Mouse (Mus musculus): ENCODE data around the gene Nhlrc2. TPM values are rescaled to one million over a fixed set of nuclear protein-coding genes. Genes with fewer than 3 reads are reported as not detected.

The Nhlrc2 gene
- polyA plus RNA-seq, 1 experiment, result 6.9 TPM

GRCm38 (mm10) chr19:56566041-56566440 is 18.0 kb downstream of the Nhlrc2 start:
- no peak for TF ChIP-seq MAX (IDR thresholded peaks at IDR 0.05; ENCODE audit: low read depth)
- TF ChIP-seq POLR2AphosphoS2 (IDR thresholded peaks at IDR 0.05; ENCODE audit: insufficient read length, low read depth), result no peak
- TF ChIP-seq REST (IDR thresholded peaks at IDR 0.05; ENCODE audit: insufficient read depth, insufficient read length), result no peak
- no peak for TF ChIP-seq TCF3 (IDR thresholded peaks at IDR 0.05; ENCODE audit: insufficient read length, low read depth)
- peaks cover 33% of the 10 kb centered on the region for H3K79me2 ChIP-seq (ENCODE audit: control insufficient read depth, insufficient read depth)
- no peak overlapping the region for H3K4me3 ChIP-seq
- no peak overlapping the region for H3ac ChIP-seq (ENCODE audit: control insufficient read depth, insufficient read length)
- H3K4me2 ChIP-seq (ENCODE audit: low read depth), result no peak overlapping the region
- no peaks in the 10 kb centered on the region for H3K36me3 ChIP-seq (ENCODE audit: control insufficient read depth, insufficient read depth)
- H3K27me3 ChIP-seq (ENCODE audit: control insufficient read depth, insufficient read depth, insufficient read length), result no peaks in the 10 kb centered on the region

- Histone ChIP-seq H3K36me3 (ENCODE audit: control insufficient read depth, insufficient read depth) (no peaks in the 10 kb centered on the region), H3K27me3 (ENCODE audit: control insufficient read depth, insufficient read depth, insufficient read length) (no peaks in the 10 kb centered on the region)
- no peak for TF ChIP-seq POLR2A (IDR thresholded peaks at IDR 0.05; ENCODE audit: insufficient read length, low read depth)
- TF ChIP-seq USF1 (IDR thresholded peaks at IDR 0.05; ENCODE audit: low read depth), result no peak
- no peak for TF ChIP-seq MYOG (IDR thresholded peaks at IDR 0.05; ENCODE audit: control insufficient read depth in 1 of 3, insufficient read depth in 1 of 3, insufficient read length in 2 of 3, low read depth in 2 of 3)
- no peak for TF ChIP-seq POLR2AphosphoS2 (IDR thresholded peaks at IDR 0.05; ENCODE audit: insufficient read length, low read depth)
- no peak for TF ChIP-seq CEBPB (IDR thresholded peaks at IDR 0.05; ENCODE audit: insufficient read depth, poor library complexity, severe bottlenecking)
- TF ChIP-seq SRF (IDR thresholded peaks at IDR 0.05; ENCODE audit: control insufficient read depth, insufficient read length, low read depth), result no peak
- TF ChIP-seq E2F4 (IDR thresholded peaks at IDR 0.05; ENCODE audit: insufficient read depth), result no peak
- no peak for TF ChIP-seq MAX (IDR thresholded peaks at IDR 0.05; ENCODE audit: low read depth)
- TF ChIP-seq REST (IDR thresholded peaks at IDR 0.05; ENCODE audit: insufficient read depth, insufficient read length), result no peak
- no peak for TF ChIP-seq MYOD1 (IDR thresholded peaks at IDR 0.05; ENCODE audit: control insufficient read depth in 1 of 3, insufficient read length in 2 of 3, low read depth in 2 of 3)
- no peak for TF ChIP-seq TCF12 (IDR thresholded peaks at IDR 0.05; ENCODE audit: insufficient read depth, poor library complexity, severe bottlenecking)
- TF ChIP-seq TCF3 (IDR thresholded peaks at IDR 0.05; ENCODE audit: insufficient read length, low read depth), result no peak
These were observed 18.9 kb downstream of the Nhlrc2 start for GRCm38 (mm10) chr19:56566940-56567339.

GRCm38 (mm10) chr19:56570781-56571180 is 22.7 kb downstream of the Nhlrc2 start:
- TF ChIP-seq E2F4 (IDR thresholded peaks at IDR 0.05; ENCODE audit: insufficient read depth), result no peak
- TF ChIP-seq POLR2A (IDR thresholded peaks at IDR 0.05; ENCODE audit: insufficient read length, low read depth), result no peak
- TF ChIP-seq USF1 (IDR thresholded peaks at IDR 0.05; ENCODE audit: low read depth), result no peak
- TF ChIP-seq MYOG (IDR thresholded peaks at IDR 0.05; ENCODE audit: control insufficient read depth in 1 of 3, insufficient read depth in 1 of 3, insufficient read length in 2 of 3, low read depth in 2 of 3), result no peak
- TF ChIP-seq MYOD1 (IDR thresholded peaks at IDR 0.05; ENCODE audit: control insufficient read depth in 1 of 3, insufficient read length in 2 of 3, low read depth in 2 of 3), result no peak
- TF ChIP-seq TCF3 (IDR thresholded peaks at IDR 0.05; ENCODE audit: insufficient read length, low read depth), result no peak
- no peak for TF ChIP-seq CEBPB (IDR thresholded peaks at IDR 0.05; ENCODE audit: insufficient read depth, poor library complexity, severe bottlenecking)
- TF ChIP-seq REST (IDR thresholded peaks at IDR 0.05; ENCODE audit: insufficient read depth, insufficient read length), result no peak
- TF ChIP-seq POLR2AphosphoS2 (IDR thresholded peaks at IDR 0.05; ENCODE audit: insufficient read length, low read depth), result no peak
- TF ChIP-seq MAX (IDR thresholded peaks at IDR 0.05; ENCODE audit: low read depth), result no peak
- no peak for TF ChIP-seq SRF (IDR thresholded peaks at IDR 0.05; ENCODE audit: control insufficient read depth, insufficient read length, low read depth)
- Histone ChIP-seq H3K79me2 (ENCODE audit: control insufficient read depth, insufficient read depth) (peaks cover 37% of the 10 kb centered on the region), H3K4me3 (no peak overlapping the region), H3K36me3 (ENCODE audit: control insufficient read depth, insufficient read depth) (peaks cover 9% of the 10 kb centered on the region), H3K27me3 (ENCODE audit: control insufficient read depth, insufficient read depth, insufficient read length) (no peaks in the 10 kb centered on the region), H3K4me2 (ENCODE audit: low read depth) (no peak overlapping the region), H3ac (ENCODE audit: control insufficient read depth, insufficient read length) (no peak overlapping the region)

More at GRCm38 (mm10) chr19:56566940-56567339, 18.9 kb downstream of the Nhlrc2 start:
- H3ac ChIP-seq (ENCODE audit: control insufficient read depth, insufficient read length), result no peak overlapping the region
- no peak overlapping the region for H3K4me3 ChIP-seq
- no peak overlapping the region for H3K4me2 ChIP-seq (ENCODE audit: low read depth)
- peaks cover 32% of the 10 kb centered on the region for H3K79me2 ChIP-seq (ENCODE audit: control insufficient read depth, insufficient read depth)

- no peaks in the 10 kb centered on the region for H3K27me3 ChIP-seq (ENCODE audit: control insufficient read depth, insufficient read depth, insufficient read length)
- H3ac ChIP-seq (ENCODE audit: control insufficient read depth, insufficient read length), result no peak overlapping the region
- peaks cover 33% of the 10 kb centered on the region for H3K79me2 ChIP-seq (ENCODE audit: control insufficient read depth, insufficient read depth)
- TF ChIP-seq MAX (IDR thresholded peaks at IDR 0.05; ENCODE audit: low read depth), result no peak
- no peak for TF ChIP-seq E2F4 (IDR thresholded peaks at IDR 0.05; ENCODE audit: insufficient read depth)
- TF ChIP-seq POLR2A (IDR thresholded peaks at IDR 0.05; ENCODE audit: insufficient read length, low read depth), result no peak
- TF ChIP-seq MYOG (IDR thresholded peaks at IDR 0.05; ENCODE audit: control insufficient read depth in 1 of 3, insufficient read depth in 1 of 3, insufficient read length in 2 of 3, low read depth in 2 of 3), result no peak
- TF ChIP-seq TCF12 (IDR thresholded peaks at IDR 0.05; ENCODE audit: insufficient read depth, poor library complexity, severe bottlenecking), result no peak
- no peak overlapping the region for H3K4me3 ChIP-seq
- H3K4me2 ChIP-seq (ENCODE audit: low read depth), result no peak overlapping the region
- H3K36me3 ChIP-seq (ENCODE audit: control insufficient read depth, insufficient read depth), result peaks cover 13% of the 10 kb centered on the region
These were observed 23.2 kb downstream of the Nhlrc2 start for GRCm38 (mm10) chr19:56571234-56571633.

GRCm38 (mm10) chr19:56571913-56572312 is 23.9 kb downstream of the Nhlrc2 start:
- Histone ChIP-seq H3K27me3 (ENCODE audit: control insufficient read depth, insufficient read depth, insufficient read length) (no peaks in the 10 kb centered on the region), H3K79me2 (ENCODE audit: control insufficient read depth, insufficient read depth) (peaks cover 33% of the 10 kb centered on the region), H3ac (ENCODE audit: control insufficient read depth, insufficient read length) (no peak overlapping the region), H3K4me3 (no peak overlapping the region), H3K36me3 (ENCODE audit: control insufficient read depth, insufficient read depth) (peaks cover 13% of the 10 kb centered on the region), H3K4me2 (ENCODE audit: low read depth) (no peak overlapping the region)
- TF ChIP-seq MAX (IDR thresholded peaks at IDR 0.05; ENCODE audit: low read depth), result no peak
